Mouse (Mus musculus) forebrain, postnatal 0 days (tissue): ENCODE data around the gene Cers5. TPM values are rescaled to one million over a fixed set of nuclear protein-coding genes. Genes with fewer than 3 reads are reported as not detected.

Experiments used
- ATAC-seq: fragments of 200-750 bp; cut with Nextera tagmentation; 2 replicates; pipeline ENCODE4 v1.8.0; 2017; ENCODE audit warnings: mild to moderate bottlenecking, moderate library complexity
- DNase-seq: peaks from one replicate; pipeline ENCODE4 v3.0.0-alpha.2; 2015
- H3K27ac ChIP-seq: fragments of 300-500 bp; sonication (generic); 2 replicates; pipeline ENCODE4 v1.5.1; 2014; ENCODE audit warnings: low read depth, mild to moderate bottlenecking, antibody characterized with exemption, low read length, moderate library complexity, mixed read lengths
- H3K27me3 ChIP-seq: fragments of 300-500 bp; sonication (generic); 2 replicates; pipeline ENCODE4 v1.6.1; 2014; ENCODE audit warnings: mild to moderate bottlenecking, low read length, mixed read lengths; ENCODE audit not compliant: insufficient read depth
- H3K36me3 ChIP-seq: fragments of 300-500 bp; sonication (generic); 2 replicates; pipeline ENCODE4 v1.6.1; 2014; ENCODE audit warnings: mild to moderate bottlenecking, moderate library complexity; ENCODE audit not compliant: insufficient read depth
- H3K4me1 ChIP-seq: fragments of 300-500 bp; sonication (generic); 2 replicates; pipeline ENCODE4 v1.6.1; 2014; ENCODE audit warnings: antibody characterized with exemption; ENCODE audit not compliant: insufficient read depth
- H3K4me2 ChIP-seq: fragments of 300-500 bp; sonication (generic); 2 replicates; pipeline ENCODE4 v1.6.1; 2014; ENCODE audit warnings: low read depth, mild to moderate bottlenecking, moderate library complexity
- H3K4me3 ChIP-seq: fragments of 300-500 bp; sonication (generic); 2 replicates; pipeline ENCODE4 v1.5.1; 2014; ENCODE audit warnings: low read depth, low read length, mixed read lengths
- H3K9ac ChIP-seq: fragments of 300-500 bp; sonication (generic); 2 replicates; pipeline ENCODE4 v1.6.1; 2014; ENCODE audit warnings: mild to moderate bottlenecking
- H3K9me3 ChIP-seq: fragments of 300-500 bp; sonication (generic); 2 replicates; pipeline ENCODE4 v1.6.1; 2016; ENCODE audit warnings: low read length
- CTCF ChIP-seq: sonication (generic); IDR thresholded peaks from 2 replicates; pipeline ENCODE4 v1.5.1; 2016; ENCODE audit warnings: antibody characterized with exemption, control low read depth, low read depth
- WGBS: fragments of 180-500 bp; shearing (Covaris S2); extraction: QIAGEN DNeasy Blood & Tissue Kit; methylation state at CpG from one replicate; pipeline ENCODE4 v1.1.7; 2014; 5-methylcytosine and 5-hydroxymethylcytosine counted together
- polyA plus RNA-seq: library from polyadenylated mRNA; unstranded; fragments of >200 nt; fragmentation: Nextera tagmentation; extraction: Ambion mirVana; gene quantifications from 2 replicates; pipeline ENCODE4 v1.2.1, GENCODE M21; 2015
- total RNA-seq: library from RNA; depleted of rRNA; stranded (reverse); fragments of >200 nt; gene quantifications from 2 replicates; pipeline ENCODE4 v1.2.3, GENCODE M21; 2014

Cers5 gene
- total and polyA plus RNA-seq, 2 experiments from 2014 or later, result 76.8 to 99.2 TPM

- ATAC-seq (peak; percentile 83), DNase-seq (peak; percentile 60)
- Histone ChIP-seq H3K27me3 (no peaks in the 10 kb centered on the region), H3K4me1 (peaks cover 7% of the 10 kb centered on the region; the same call in 1 of the 2 replicates), H3K9me3 (no peaks in the 10 kb centered on the region), H3K9ac (peak overlapping the region; percentile 94), H3K27ac (peak overlapping the region; percentile 94), H3K4me3 (peak overlapping the region; percentile 79), H3K36me3 (no peaks in the 10 kb centered on the region), H3K4me2 (peak overlapping the region; percentile 79)
- TF ChIP-seq CTCF, result no peak
- WGBS, result 1% methylated on average over 59 of the region's 59 CpGs
Measured at GRCm38 (mm10) chr15:99771601-99772276, 946 bp downstream of the Cers5 start.

DNA sequence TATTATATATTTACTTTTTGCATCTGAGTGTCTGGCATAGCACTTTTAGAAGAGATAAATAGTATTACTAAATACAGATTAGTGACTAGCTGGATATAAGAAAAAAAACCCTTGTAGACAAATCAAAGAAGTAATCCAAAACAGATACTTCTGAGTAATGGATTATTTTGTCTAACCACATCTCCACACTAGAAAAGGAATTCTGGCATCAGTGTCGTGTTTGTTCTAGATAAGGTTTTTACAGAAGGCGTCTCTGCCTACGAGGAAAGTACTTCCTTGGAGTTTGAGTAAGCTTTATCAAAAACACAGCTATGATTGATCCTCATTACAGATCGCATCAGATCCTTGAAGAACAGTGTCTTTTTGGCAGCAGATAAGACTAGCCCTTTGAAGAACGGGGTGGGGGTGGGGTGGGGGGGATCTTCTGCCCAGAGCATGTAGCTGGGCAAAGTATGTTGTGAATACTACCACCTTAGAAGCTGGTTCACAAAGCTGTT lies 1.6 kb downstream of the Cers5 start:
- WGBS, result 14% methylated on average over 5 of the region's 5 CpGs
- ATAC-seq (no peak), DNase-seq (no peak)
- TF ChIP-seq CTCF, result no peak
- H3K9me3 ChIP-seq, result no peaks in the 10 kb centered on the region
- H3K36me3 ChIP-seq, result no peaks in the 10 kb centered on the region
- H3K4me1 ChIP-seq, result peaks cover 7% of the 10 kb centered on the region; the same call in 1 of the 2 replicates
- peak overlapping the region; percentile 94 for H3K9ac ChIP-seq
- H3K27ac ChIP-seq, result peak overlapping the region; percentile 94
- peak overlapping the region; percentile 79 for H3K4me2 ChIP-seq
- peak overlapping the region; percentile 79 for H3K4me3 ChIP-seq
- no peaks in the 10 kb centered on the region for H3K27me3 ChIP-seq

DNA sequence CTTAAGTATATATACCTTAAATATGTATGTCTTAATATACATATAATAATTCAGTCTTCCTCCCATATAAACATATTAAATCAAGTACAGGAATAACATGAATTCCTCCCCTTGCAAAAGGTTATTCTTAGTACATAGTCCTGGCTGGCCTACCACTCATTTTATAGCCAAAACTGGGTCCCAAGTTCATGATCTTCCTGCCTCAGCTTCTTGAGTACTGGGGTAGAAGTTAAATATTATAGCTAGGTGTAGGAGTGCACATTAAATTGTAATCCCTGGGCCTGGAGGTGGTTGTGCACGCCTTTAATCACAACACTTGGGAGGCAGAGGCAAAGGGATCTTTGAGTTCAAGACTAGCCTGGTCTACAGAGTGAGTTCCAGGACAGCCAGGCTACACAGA lies 3.9 kb downstream of the Cers5 start:
- H3K27ac ChIP-seq, result no peak overlapping the region
- TF ChIP-seq CTCF, result no peak
- no peak for DNase-seq
- no peaks in the 10 kb centered on the region for H3K9me3 ChIP-seq
- H3K9ac ChIP-seq, result no peak overlapping the region
- no peak for ATAC-seq
- H3K36me3 ChIP-seq, result peaks cover 5% of the 10 kb centered on the region; the same call in 1 of the 2 replicates
- 98% methylated on average over 1 of the region's 1 CpGs for WGBS
- no peaks in the 10 kb centered on the region for H3K27me3 ChIP-seq
- peaks cover 7% of the 10 kb centered on the region; the same call in 1 of the 2 replicates for H3K4me1 ChIP-seq
- H3K4me3 ChIP-seq, result no peak overlapping the region
- no peak overlapping the region for H3K4me2 ChIP-seq

GRCm38 (mm10) chr15:99767467-99767866 lies 5.2 kb downstream of the Cers5 start:
- ATAC-seq (no peak), DNase-seq (no peak)
- WGBS, result 80% methylated on average over 4 of the region's 4 CpGs
- H3K4me3 ChIP-seq, result no peak overlapping the region
- H3K27ac ChIP-seq, result no peak overlapping the region
- peaks cover 5% of the 10 kb centered on the region; the same call in 1 of the 2 replicates for H3K36me3 ChIP-seq
- H3K4me1 ChIP-seq, result peaks cover 7% of the 10 kb centered on the region; the same call in 1 of the 2 replicates
- no peaks in the 10 kb centered on the region for H3K27me3 ChIP-seq
- no peaks in the 10 kb centered on the region for H3K9me3 ChIP-seq
- no peak overlapping the region for H3K9ac ChIP-seq
- no peak for TF ChIP-seq CTCF
- H3K4me2 ChIP-seq, result no peak overlapping the region

- no peaks in the 10 kb centered on the region for H3K36me3 ChIP-seq
- H3K9ac ChIP-seq, result no peak overlapping the region
- H3K4me3 ChIP-seq, result no peak overlapping the region
- TF ChIP-seq CTCF, result no peak
- H3K27me3 ChIP-seq, result no peaks in the 10 kb centered on the region
- ATAC-seq, result no peak
- no peaks in the 10 kb centered on the region for H3K9me3 ChIP-seq
- WGBS, result 64% methylated on average over 3 of the region's 3 CpGs
- no peaks in the 10 kb centered on the region for H3K4me1 ChIP-seq
- no peak overlapping the region for H3K27ac ChIP-seq
- H3K4me2 ChIP-seq, result no peak overlapping the region
- no peak for DNase-seq
Measured at GRCm38 (mm10) chr15:99754204-99754603, 18.5 kb downstream of the Cers5 start.

DNA sequence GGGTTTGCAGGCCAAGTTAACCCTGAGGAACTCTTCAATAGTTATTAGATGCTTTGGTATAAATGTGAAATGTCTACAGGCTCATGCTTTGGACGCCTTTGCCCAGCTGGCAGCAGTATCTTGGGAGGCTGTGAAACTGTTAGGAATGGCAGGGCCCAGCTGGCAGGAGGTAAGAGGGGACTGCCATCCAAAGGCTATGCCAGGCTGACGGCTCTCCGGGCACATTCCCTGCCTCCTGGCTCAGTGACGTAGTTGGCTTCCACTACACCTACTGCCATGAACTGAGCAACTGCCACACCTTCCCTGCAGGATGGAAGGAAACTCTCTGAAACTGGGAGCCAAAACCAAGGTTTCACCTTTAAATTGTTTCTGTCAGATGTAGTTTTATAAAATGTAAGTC lies 32.5 kb downstream of the Cers5 start:
- no peak for TF ChIP-seq CTCF
- ATAC-seq (no peak), DNase-seq (no peak)
- H3K4me1 ChIP-seq, result no peaks in the 10 kb centered on the region
- H3K27ac ChIP-seq, result no peak overlapping the region
- 76% methylated on average over 4 of the region's 4 CpGs for WGBS
- H3K4me3 ChIP-seq, result no peak overlapping the region
- no peak overlapping the region for H3K9ac ChIP-seq
- H3K9me3 ChIP-seq, result no peaks in the 10 kb centered on the region
- H3K27me3 ChIP-seq, result no peaks in the 10 kb centered on the region
- H3K4me2 ChIP-seq, result no peak overlapping the region
- H3K36me3 ChIP-seq, result peaks cover 75% of the 10 kb centered on the region

GRCm38 (mm10) chr15:99736675-99737074 lies 36.0 kb downstream of the Cers5 start:
- no peak overlapping the region for H3K4me3 ChIP-seq
- 89% methylated on average over 11 of the region's 11 CpGs for WGBS
- H3K4me2 ChIP-seq, result no peak overlapping the region
- no peak overlapping the region for H3K27ac ChIP-seq
- ATAC-seq (no peak), DNase-seq (no peak)
- TF ChIP-seq CTCF, result no peak
- no peak overlapping the region for H3K9ac ChIP-seq
- no peaks in the 10 kb centered on the region for H3K4me1 ChIP-seq
- no peaks in the 10 kb centered on the region for H3K9me3 ChIP-seq
- peaks cover 57% of the 10 kb centered on the region for H3K36me3 ChIP-seq
- no peaks in the 10 kb centered on the region for H3K27me3 ChIP-seq
